Mouse (Mus musculus) neural tube, embryonic 11.5 days (tissue): ENCODE measurements at regions not wholly inside any gene's neighbourhood (a gene's known extent, or its start where the extent isn't known, plus 50 kb on each side); places are given as distances from the start of the nearest gene placed in this dataset.

ENCODE experiments used
- ATAC-seq: fragments of 200-750 bp; cut with Nextera tagmentation; 2 replicates; pipeline ENCODE4 v1.8.0; 2017; ENCODE audit warnings: moderate number of reproducible peaks, mild to moderate bottlenecking, moderate TSS enrichment, moderate library complexity; ENCODE audit not compliant: insufficient read depth, low FRiP score, low TSS enrichment
- DNase-seq: peaks from one replicate; pipeline ENCODE4 v3.0.0-alpha.2; 2015; ENCODE audit warnings: low spot score
- H3K27ac ChIP-seq: fragments of 300-500 bp; sonication (generic); 2 replicates; pipeline ENCODE4 v1.5.1; 2014; ENCODE audit warnings: low read depth, mild to moderate bottlenecking, low read length
- H3K27me3 ChIP-seq: fragments of 300-500 bp; sonication (generic); 2 replicates; pipeline ENCODE4 v1.6.1; 2014; ENCODE audit warnings: mild to moderate bottlenecking, low read length, mixed read lengths; ENCODE audit not compliant: control insufficient read depth, insufficient read depth
- H3K36me3 ChIP-seq: fragments of 300-500 bp; sonication (generic); 2 replicates; pipeline ENCODE4 v1.6.1; 2014; ENCODE audit warnings: mild to moderate bottlenecking, low read length, moderate library complexity, mixed read lengths; ENCODE audit not compliant: control insufficient read depth, insufficient read depth
- H3K4me1 ChIP-seq: fragments of 300-500 bp; sonication (generic); 2 replicates; pipeline ENCODE4 v1.6.1; 2014; ENCODE audit warnings: low read length, mixed read lengths; ENCODE audit not compliant: control insufficient read depth, insufficient read depth
- H3K4me2 ChIP-seq: fragments of 300-500 bp; sonication (generic); 2 replicates; pipeline ENCODE4 v1.6.1; 2014; ENCODE audit warnings: low read depth, mild to moderate bottlenecking, moderate library complexity
- H3K4me3 ChIP-seq: fragments of 300-500 bp; sonication (generic); 2 replicates; pipeline ENCODE4 v1.5.1; 2014; ENCODE audit warnings: low read depth, low read length
- H3K9ac ChIP-seq: fragments of 300-500 bp; sonication (generic); 2 replicates; pipeline ENCODE4 v1.6.1; 2014; ENCODE audit warnings: mild to moderate bottlenecking, low read length
- H3K9me3 ChIP-seq: fragments of 300-500 bp; sonication (generic); 2 replicates; pipeline ENCODE4 v1.6.1; 2016; ENCODE audit warnings: low read length; ENCODE audit not compliant: control insufficient read depth
- WGBS: fragments of 180-500 bp; shearing (Covaris S2); extraction: QIAGEN DNeasy Blood & Tissue Kit; methylation state at CpG from one replicate; pipeline ENCODE4 v1.1.7; 2014; 5-methylcytosine and 5-hydroxymethylcytosine counted together

- Histone ChIP-seq H3K9ac (no peak overlapping the region), H3K4me3 (no peak overlapping the region), H3K9me3 (0 out of 2 replicates have a peak, but pooled peaks cover 3% of the 10 kb centered on the region), H3K4me1 (peaks cover 6% of the 10 kb centered on the region; the same call in 1 of the 2 replicates), H3K27me3 (no peaks in the 10 kb centered on the region), H3K4me2 (no peak overlapping the region), H3K36me3 (no peaks in the 10 kb centered on the region), H3K27ac (no peak overlapping the region)
- DNase-seq (no peak), ATAC-seq (no peak)
- 15% methylated on average over 8 of the region's 8 CpGs for WGBS
These were observed 89.7 kb downstream of the Gm12689 start for GRCm38 (mm10) chr4:99385381-99385780.

GRCm38 (mm10) chr4:99389428-99389827 lies 93.7 kb downstream of the Gm12689 start:
- no peak for ATAC-seq
- H3K9me3 ChIP-seq: 0 out of 2 replicates have a peak, but pooled peaks cover 3% of the 10 kb centered on the region
- no peak for DNase-seq

GRCm38 (mm10) chr4:99392986-99393385 lies 97.3 kb downstream of the Gm12689 start:
- no peaks in the 10 kb centered on the region for H3K27me3 ChIP-seq
- no peaks in the 10 kb centered on the region for H3K9me3 ChIP-seq
- no peaks in the 10 kb centered on the region for H3K4me1 ChIP-seq
- no peak for ATAC-seq
- no peak overlapping the region for H3K27ac ChIP-seq
- 82% methylated on average over 5 of the region's 5 CpGs for WGBS
- H3K36me3 ChIP-seq: no peaks in the 10 kb centered on the region
- no peak overlapping the region for H3K4me3 ChIP-seq
- H3K4me2 ChIP-seq: no peak overlapping the region
- H3K9ac ChIP-seq: no peak overlapping the region
- no peak for DNase-seq

More at GRCm38 (mm10) chr4:99389428-99389827, 93.7 kb downstream of the Gm12689 start:
- peaks cover 6% of the 10 kb centered on the region; the same call in 1 of the 2 replicates for H3K4me1 ChIP-seq
- no peak overlapping the region for H3K9ac ChIP-seq
- no peak overlapping the region for H3K4me2 ChIP-seq
- H3K27ac ChIP-seq: no peak overlapping the region
- no peak overlapping the region for H3K4me3 ChIP-seq
- H3K36me3 ChIP-seq: no peaks in the 10 kb centered on the region
- 22% methylated on average over 1 of the region's 1 CpGs for WGBS
- H3K27me3 ChIP-seq: no peaks in the 10 kb centered on the region

- H3K9ac ChIP-seq: no peak overlapping the region
- WGBS: 70% methylated on average over 2 of the region's 3 CpGs
- ATAC-seq: no peak
- H3K27ac ChIP-seq: no peak overlapping the region
- no peaks in the 10 kb centered on the region for H3K27me3 ChIP-seq
- H3K9me3 ChIP-seq: no peaks in the 10 kb centered on the region
- no peaks in the 10 kb centered on the region for H3K36me3 ChIP-seq
- H3K4me2 ChIP-seq: no peak overlapping the region
- no peaks in the 10 kb centered on the region for H3K4me1 ChIP-seq
- no peak for DNase-seq
- H3K4me3 ChIP-seq: no peak overlapping the region
These were observed 98.5 kb downstream of the Gm12689 start for GRCm38 (mm10) chr4:99394244-99394643.

- Histone ChIP-seq H3K4me2 (no peak overlapping the region), H3K27me3 (no peaks in the 10 kb centered on the region), H3K9ac (no peak overlapping the region), H3K27ac (no peak overlapping the region), H3K4me1 (no peaks in the 10 kb centered on the region), H3K36me3 (no peaks in the 10 kb centered on the region), H3K9me3 (no peaks in the 10 kb centered on the region), H3K4me3 (no peak overlapping the region)
- WGBS: 84% methylated on average over 7 of the region's 7 CpGs
- ATAC-seq (no peak), DNase-seq (no peak)
These were observed 111.8 kb downstream of the Gm12689 start for GRCm38 (mm10) chr4:99407466-99407865.

GRCm38 (mm10) chr4:99423449-99423848 lies 127.7 kb downstream of the Gm12689 start:
- Histone ChIP-seq H3K9me3 (no peaks in the 10 kb centered on the region), H3K4me1 (no peaks in the 10 kb centered on the region), H3K9ac (no peak overlapping the region), H3K4me2 (no peak overlapping the region), H3K4me3 (no peak overlapping the region), H3K27ac (no peak overlapping the region), H3K27me3 (no peaks in the 10 kb centered on the region), H3K36me3 (no peaks in the 10 kb centered on the region; the same call in 1 of the 2 replicates)
- 68% methylated on average over 1 of the region's 1 CpGs for WGBS
- DNase-seq: no peak
- ATAC-seq: no peak

- DNase-seq (peak; percentile 33), ATAC-seq (peak; percentile 82)
- H3K27me3 ChIP-seq: no peaks in the 10 kb centered on the region
- no peak overlapping the region for H3K27ac ChIP-seq
- no peaks in the 10 kb centered on the region for H3K36me3 ChIP-seq
- peak overlapping the region; percentile 5; the same call in 1 of the 2 replicates for H3K9ac ChIP-seq
- WGBS: 31% methylated on average over 28 of the region's 28 CpGs
- H3K4me1 ChIP-seq: no peaks in the 10 kb centered on the region
- H3K9me3 ChIP-seq: no peaks in the 10 kb centered on the region
- peak overlapping the region; percentile 41 for H3K4me2 ChIP-seq
- H3K4me3 ChIP-seq: 0 out of 2 replicates have a peak overlapping the region, but pooled peaks have one; percentile 15
These were observed 149.5 kb downstream of the Gm12689 start for GRCm38 (mm10) chr4:99445077-99445754.

- DNase-seq (peak; percentile 20), ATAC-seq (no peak)
- WGBS: 68% methylated on average over 9 of the region's 9 CpGs
- Histone ChIP-seq H3K4me3 (no peak overlapping the region), H3K4me2 (peak overlapping the region; percentile 41), H3K9ac (no peak overlapping the region), H3K27me3 (no peaks in the 10 kb centered on the region), H3K36me3 (no peaks in the 10 kb centered on the region), H3K9me3 (no peaks in the 10 kb centered on the region), H3K4me1 (no peaks in the 10 kb centered on the region), H3K27ac (no peak overlapping the region)
These were observed 150.0 kb downstream of the Gm12689 start for GRCm38 (mm10) chr4:99445755-99446128.

GRCm38 (mm10) chr4:99458984-99459383 lies 163.3 kb downstream of the Gm12689 start:
- DNase-seq: no peak
- ATAC-seq: no peak
- H3K4me2 ChIP-seq: no peak overlapping the region

More at GRCm38 (mm10) chr4:99458984-99459383, 163.3 kb downstream of the Gm12689 start:
- no peak overlapping the region for H3K9ac ChIP-seq
- no peaks in the 10 kb centered on the region for H3K4me1 ChIP-seq
- H3K27ac ChIP-seq: no peak overlapping the region
- H3K9me3 ChIP-seq: no peaks in the 10 kb centered on the region; the same call in 1 of the 2 replicates
- no peak overlapping the region for H3K4me3 ChIP-seq
- WGBS: 72% methylated on average over 4 of the region's 4 CpGs
- peaks cover 52% of the 10 kb centered on the region for H3K27me3 ChIP-seq
- no peaks in the 10 kb centered on the region for H3K36me3 ChIP-seq
